Comparison of ENCODE assay signal across 9 mouse cellular contexts in the genomic region with DNA sequence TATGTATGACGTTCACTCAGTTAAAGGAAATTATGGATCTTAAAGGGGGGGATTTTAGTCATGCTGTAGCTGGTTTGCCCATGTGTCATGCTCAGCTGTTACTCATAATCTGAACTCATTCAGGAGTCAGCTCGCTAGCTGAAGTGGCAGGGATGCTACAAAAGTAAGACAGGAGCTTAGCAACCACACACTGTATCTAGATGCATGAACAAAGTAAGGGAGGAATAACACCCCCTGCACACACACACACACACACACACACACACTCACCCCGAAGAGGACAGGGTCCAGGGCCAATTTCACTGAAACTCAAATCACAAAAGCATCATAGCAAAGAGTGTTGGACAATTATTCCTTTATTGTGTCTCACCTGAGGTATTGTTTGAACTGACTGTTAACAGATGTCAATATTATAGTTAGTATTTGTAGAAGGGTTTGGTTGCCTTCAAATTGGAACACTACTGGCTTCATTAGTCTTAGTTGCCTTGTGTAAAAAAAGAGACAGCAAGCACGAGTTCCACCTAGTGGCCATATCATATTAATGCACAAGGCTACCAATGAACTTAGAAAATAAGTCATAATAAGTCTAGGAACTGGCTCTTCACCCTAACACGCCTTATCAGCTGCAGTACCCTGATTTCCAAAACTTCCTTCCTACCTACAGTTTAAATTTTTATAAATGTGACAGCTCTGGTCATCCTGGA. TPM values are rescaled to one million over a fixed set of nuclear protein-coding genes. Genes with fewer than 3 reads are reported as not detected.
DNase-seq lines count a peak whose midpoint lies in the region; ATAC-seq lines count a peak whose summit lies in the region.
"Had no signal": no experiment of that assay in that cellular context is flagged by ENCODE, and none has a peak within 500 bp of the region (broad histone marks: within the 10 kb centered on the region; RNA-seq: fewer than 3 reads in every experiment).

No protein-coding gene starts in this region.

- 64% methylated on average over 5 of the region's 5 CpGs for WGBS in hindbrain, embryonic 11.5 days
- WGBS in hindbrain, embryonic 10.5 days: 65% methylated on average over 5 of the region's 5 CpGs
- 66% methylated on average over 5 of the region's 5 CpGs for WGBS in forebrain, embryonic 16.5 days
- 67% methylated on average over 5 of the region's 5 CpGs for WGBS in midbrain, embryonic 14.5 days

- no peaks in the 10 kb centered on the region for H3K4me1 ChIP-seq in hindbrain, embryonic 11.5 days (replicated peaks; ENCODE audit: control insufficient read depth, insufficient read depth, low read length)
- no peaks in the 10 kb centered on the region for H3K4me1 ChIP-seq in hindbrain, embryonic 10.5 days (replicated peaks)
- no peaks in the 10 kb centered on the region for H3K4me1 ChIP-seq in forebrain, embryonic 16.5 days (replicated peaks; ENCODE audit: control insufficient read depth, insufficient read depth, low read length)
- no peaks in the 10 kb centered on the region for H3K4me1 ChIP-seq in midbrain, embryonic 14.5 days (ENCODE audit: control insufficient read depth, insufficient read depth, low read length)
- H3K4me1 ChIP-seq: limb, embryonic 15.5 days had no signal

- H3K27ac ChIP-seq in hindbrain, embryonic 11.5 days (ENCODE audit: low read depth, low read length): no peak overlapping the region
- no peak overlapping the region for H3K27ac ChIP-seq in hindbrain, embryonic 10.5 days
- no peak overlapping the region for H3K27ac ChIP-seq in forebrain, embryonic 16.5 days (ENCODE audit: low read length)
- H3K27ac ChIP-seq in midbrain, embryonic 14.5 days (replicated peaks; ENCODE audit: low read depth, low read length): no peak overlapping the region
- H3K27ac ChIP-seq: limb, embryonic 15.5 days had no signal

- peak; percentile 60 for DNase-seq in hindbrain, embryonic 11.5 days (ENCODE audit: low spot score)
- no peak for DNase-seq in hindbrain, embryonic 10.5 days (ENCODE audit: low spot score)
- peak; percentile 8 for DNase-seq in CD4-positive helper T cell, adult 2 months (ENCODE audit: low read depth, low spot score)
- DNase-seq in WW6 (ENCODE audit: low read depth, low spot score): peak; percentile 11
- peak; percentile 85 for DNase-seq in midbrain, embryonic 14.5 days
- DNase-seq in layer of hippocampus, adult 9-10 months (ENCODE audit: low spot score): no peak

- ATAC-seq in hindbrain, embryonic 11.5 days (ENCODE audit: low FRiP score): peak; percentile 38; the same call in 1 of the 2 replicates
- peak; percentile 61 for ATAC-seq in forebrain, embryonic 16.5 days
- peak; percentile 43; the same call in 1 of the 2 replicates for ATAC-seq in midbrain, embryonic 14.5 days (ENCODE audit: low FRiP score, low TSS enrichment)
- ATAC-seq in activated CD4-positive, CD25-positive, alpha-beta regulatory T cell, adult 4 months: no peak

- no peak overlapping the region for H3K9ac ChIP-seq in hindbrain, embryonic 11.5 days (ENCODE audit: low read depth, low read length)
- H3K9ac ChIP-seq in forebrain, embryonic 16.5 days (replicated peaks; ENCODE audit: low read depth, low read length): no peak overlapping the region
- H3K9ac ChIP-seq in midbrain, embryonic 14.5 days (replicated peaks; ENCODE audit: low read length): no peak overlapping the region
- H3K9ac ChIP-seq: limb, embryonic 15.5 days had no signal

- H3K27me3 ChIP-seq in hindbrain, embryonic 11.5 days (ENCODE audit: control insufficient read depth, insufficient read depth, low read length): no peaks in the 10 kb centered on the region
- H3K27me3 ChIP-seq in hindbrain, embryonic 10.5 days (ENCODE audit: insufficient read depth, poor library complexity, severe bottlenecking): no peaks in the 10 kb centered on the region
- H3K27me3 ChIP-seq in forebrain, embryonic 16.5 days (replicated peaks; ENCODE audit: control insufficient read depth, insufficient read depth, low read length): no peaks in the 10 kb centered on the region
- no peaks in the 10 kb centered on the region for H3K27me3 ChIP-seq in midbrain, embryonic 14.5 days (ENCODE audit: control insufficient read depth, insufficient read depth, low read length)
- H3K27me3 ChIP-seq: limb, embryonic 15.5 days had no signal

- no peaks in the 10 kb centered on the region for H3K36me3 ChIP-seq in hindbrain, embryonic 11.5 days (ENCODE audit: control insufficient read depth, insufficient read depth, low read length)
- no peaks in the 10 kb centered on the region for H3K36me3 ChIP-seq in hindbrain, embryonic 10.5 days
- H3K36me3 ChIP-seq in forebrain, embryonic 16.5 days (ENCODE audit: control insufficient read depth, insufficient read depth): no peaks in the 10 kb centered on the region
- no peaks in the 10 kb centered on the region for H3K36me3 ChIP-seq in midbrain, embryonic 14.5 days (ENCODE audit: control insufficient read depth, insufficient read depth, low read length)
- H3K36me3 ChIP-seq: limb, embryonic 15.5 days had no signal

- H3K4me2 ChIP-seq in hindbrain, embryonic 11.5 days (replicated peaks; ENCODE audit: low read depth, low read length): no peak overlapping the region
- no peak overlapping the region for H3K4me2 ChIP-seq in forebrain, embryonic 16.5 days (ENCODE audit: low read length)
- H3K4me2 ChIP-seq in midbrain, embryonic 14.5 days (ENCODE audit: low read length): no peak overlapping the region
- H3K4me2 ChIP-seq: limb, embryonic 15.5 days had no signal

- no peak overlapping the region for H3K4me3 ChIP-seq in hindbrain, embryonic 11.5 days (ENCODE audit: low read depth, low read length)
- no peak overlapping the region for H3K4me3 ChIP-seq in hindbrain, embryonic 10.5 days
- no peak overlapping the region for H3K4me3 ChIP-seq in forebrain, embryonic 16.5 days (replicated peaks; ENCODE audit: low read length)
- H3K4me3 ChIP-seq in midbrain, embryonic 14.5 days (replicated peaks; ENCODE audit: low read depth, low read length): no peak overlapping the region
- H3K4me3 ChIP-seq: limb, embryonic 15.5 days had no signal

- H3K9me3 ChIP-seq in hindbrain, embryonic 11.5 days (ENCODE audit: control insufficient read depth, low read length): no peaks in the 10 kb centered on the region
- H3K9me3 ChIP-seq in hindbrain, embryonic 10.5 days: no peaks in the 10 kb centered on the region
- H3K9me3 ChIP-seq in forebrain, embryonic 16.5 days (ENCODE audit: control insufficient read depth, low read length): no peaks in the 10 kb centered on the region
- no peaks in the 10 kb centered on the region for H3K9me3 ChIP-seq in midbrain, embryonic 14.5 days (ENCODE audit: control insufficient read depth, low read length)
- H3K9me3 ChIP-seq: limb, embryonic 15.5 days had no signal

RNA-seq across cellular contexts. Expression of a gene that starts 32.5 kb away (rescaled TPM):
- 57.2 and 63.3 TPM in 2 replicates for polyA plus RNA-seq in hindbrain, embryonic 11.5 days (2014; fragmentation: Nextera tagmentation; extraction: Ambion mirVana)
- 51.6 and 58.7 TPM in 2 replicates for polyA plus RNA-seq in hindbrain, embryonic 10.5 days (2016; fragmentation: Nextera tagmentation; extraction: Ambion mirVana)
- 68.0 and 86.1 TPM in 2 replicates for polyA plus RNA-seq in forebrain, embryonic 16.5 days (2015; fragmentation: Nextera tagmentation; extraction: Ambion mirVana)
- 77.9 and 92.0 TPM in 2 replicates for polyA plus RNA-seq in midbrain, embryonic 14.5 days (2014; fragmentation: Nextera tagmentation; extraction: Ambion mirVana)
- polyA plus RNA-seq in activated CD4-positive, CD25-positive, alpha-beta regulatory T cell, adult 4 months (2017; shearing (Covaris generic)): 10 to 100 TPM; 16.5 to 34.2 TPM

Comparison
In these comparisons a context has a peak if more than half of its experiments do, and no peak if none do; other contexts are left out.
1. DNase-seq: peak in hindbrain, embryonic 11.5 days (single experiment), CD4-positive helper T cell, adult 2 months (single experiment), WW6 (single experiment) and midbrain, embryonic 14.5 days (single experiment); none in hindbrain, embryonic 10.5 days (single experiment) and layer of hippocampus, adult 9-10 months (single experiment).